Mouse (Mus musculus) cerebellum, adult 8-10 months (tissue): ENCODE data around the gene Fpr3.
"Not testable (repeated sequence)": the region's sequence is repeated elsewhere in the genome, so short reads cannot be mapped to it uniquely, and the experiment has no call there.

ENCODE experiments used
- DNase-seq: peaks from one replicate; pipeline ENCODE4 v3.0.0; 2022

The Fpr3 gene

DNA sequence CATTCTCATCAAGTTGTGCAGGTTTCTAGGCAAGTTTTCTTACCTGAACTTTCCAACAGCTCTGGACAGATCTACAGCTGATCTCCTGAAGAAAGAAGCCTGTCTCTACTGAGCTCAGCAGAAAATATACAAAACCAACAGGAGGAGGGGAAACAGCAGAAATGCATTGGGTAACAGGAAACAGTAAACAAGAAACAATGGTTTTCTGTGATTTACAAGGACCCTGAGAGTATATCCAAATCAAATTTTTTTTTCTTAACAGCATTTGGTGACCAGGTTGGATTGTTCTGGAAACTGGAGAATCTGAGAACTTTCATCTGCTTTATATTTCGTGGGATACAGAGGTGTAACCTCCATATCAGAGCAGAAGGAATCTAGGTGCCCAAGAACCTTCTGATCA lies 3.8 kb upstream of the Fpr3 start, which contains the start of gene Fpr1:
Gene Fpr1 (minus strand): TSS at position 101 of the 400 bp plus-strand sequence.
- DNase-seq = no peak

DNA sequence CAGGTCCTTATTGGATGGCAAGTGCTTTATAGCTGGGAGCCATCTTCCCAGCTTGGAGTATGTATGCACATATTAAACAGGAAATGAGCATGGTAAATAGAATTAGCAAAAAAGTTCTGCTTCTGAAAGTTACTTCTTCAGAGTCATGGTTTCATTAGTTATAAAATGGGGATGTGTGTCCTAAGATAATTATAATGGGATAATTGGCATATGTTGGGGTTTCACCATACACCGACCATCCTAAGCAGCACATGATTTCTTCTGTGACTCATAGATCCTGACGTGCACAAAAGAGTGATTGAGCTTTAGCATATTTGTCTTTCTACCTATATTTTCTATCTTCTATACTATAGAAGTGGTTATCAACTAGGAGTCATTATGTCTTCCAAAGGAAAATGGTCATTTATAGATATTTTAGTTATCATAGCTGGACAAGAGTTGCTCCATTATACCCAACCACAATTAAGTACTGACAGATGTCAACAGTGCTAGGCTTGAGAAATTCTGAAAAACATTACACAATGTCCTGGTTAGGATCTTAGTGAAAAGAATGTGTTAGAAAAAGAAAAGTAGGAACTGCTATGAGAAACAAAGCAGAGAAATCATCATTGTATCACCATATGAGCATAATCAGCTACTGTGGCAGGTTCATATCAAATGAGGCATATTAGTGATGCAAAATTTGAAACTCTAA lies 2.2 kb downstream of the Fpr3 start:
- DNase-seq = no peak

GRCm38 (mm10) chr17:17896039-17896438 lies 8.4 kb downstream of the Fpr3 start:
- DNase-seq = peak; percentile 48

GRCm38 (mm10) chr17:17899268-17899667 lies 11.6 kb downstream of the Fpr3 start:
- no peak for DNase-seq

DNA sequence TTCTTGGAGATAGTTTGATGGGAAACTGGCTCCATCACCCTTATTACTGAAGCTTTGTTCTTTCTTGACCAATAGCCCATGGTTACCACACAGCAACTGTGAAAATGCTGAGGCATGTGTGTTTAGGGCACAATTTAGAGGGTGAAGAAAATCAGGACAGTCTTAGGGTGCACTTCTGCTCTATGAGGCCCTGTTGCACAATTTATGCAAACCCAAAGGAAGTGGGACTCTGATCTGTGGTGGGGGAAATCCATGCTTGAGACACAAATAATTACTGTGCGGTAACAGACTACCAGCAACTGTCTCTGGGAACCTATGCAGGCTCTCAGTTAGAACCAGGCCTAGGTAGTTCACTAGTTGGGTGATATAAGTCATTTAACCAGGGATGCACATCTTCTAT lies 13.1 kb downstream of the Fpr3 start:
- no peak for DNase-seq

DNA sequence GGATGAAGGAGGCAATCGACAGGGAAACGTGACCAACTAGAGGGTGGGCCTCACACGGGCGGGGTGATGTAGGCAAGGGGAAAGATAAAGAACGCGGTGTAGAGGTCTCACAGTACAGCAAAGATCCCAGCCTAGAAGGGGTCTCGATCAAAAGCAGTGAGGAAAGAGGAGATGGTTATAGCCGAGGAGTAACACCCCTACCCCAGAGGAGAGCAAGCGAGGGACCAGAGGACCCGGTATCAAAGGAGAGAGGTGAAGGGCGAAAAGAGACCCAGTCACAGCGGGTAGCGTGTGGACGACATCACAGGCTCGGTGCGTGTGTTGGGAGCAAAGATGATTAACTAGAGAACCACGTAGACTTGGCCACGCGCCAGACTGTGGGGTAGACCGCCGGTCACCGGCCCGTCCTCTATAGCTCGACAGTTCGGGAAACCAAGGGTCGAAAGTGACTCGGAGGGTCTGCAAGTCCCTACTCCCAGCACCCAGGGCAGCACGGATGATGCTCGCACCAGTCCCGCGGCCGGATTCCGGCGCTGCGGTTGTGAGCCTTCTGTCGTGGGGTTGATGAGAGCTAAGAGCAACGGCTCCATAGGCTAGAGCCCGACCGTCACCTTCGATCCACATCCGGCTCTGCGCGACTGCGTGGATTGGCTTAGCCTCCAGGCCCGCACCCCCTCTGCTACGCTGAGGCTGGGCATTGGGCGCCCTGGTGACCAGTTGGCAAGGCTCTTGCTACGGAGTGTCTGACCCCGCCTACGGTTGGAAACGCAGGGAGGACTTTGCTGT lies 22.2 kb downstream of the Fpr3 start:
- DNase-seq = peak; percentile 72

- not testable (repeated sequence) for DNase-seq
These were observed 25.0 kb downstream of the Fpr3 start for GRCm38 (mm10) chr17:17912618-17913017.

GRCm38 (mm10) chr17:17917376-17917775 lies 29.7 kb downstream of the Fpr3 start:
- no peak for DNase-seq

GRCm38 (mm10) chr17:17917782-17918181 lies 30.1 kb downstream of the Fpr3 start:
- DNase-seq = no peak

GRCm38 (mm10) chr17:17973443-17973842 lies 85.8 kb downstream of the Fpr3 start:
- no peak for DNase-seq

DNA sequence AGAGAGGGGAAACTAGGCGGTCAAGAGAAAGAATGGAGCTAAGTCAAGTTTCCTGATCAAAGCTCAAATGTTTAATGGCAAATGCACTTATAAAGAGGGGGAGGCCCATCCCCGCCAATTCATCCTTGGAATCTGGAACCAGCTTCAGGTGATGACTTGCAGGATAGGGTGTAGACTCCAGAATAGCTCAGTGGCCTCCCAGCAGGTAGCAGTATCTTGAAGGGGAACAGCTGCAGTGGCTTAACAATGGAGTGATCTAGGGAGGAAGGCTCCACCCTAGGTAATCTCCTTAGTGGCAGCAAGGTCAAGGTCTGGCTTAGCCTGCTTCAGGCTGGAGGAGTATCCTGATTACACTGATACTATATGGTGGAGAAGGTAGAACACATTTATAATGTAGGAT lies 93.6 kb downstream of the Fpr3 start:
- not testable (repeated sequence) for DNase-seq

- DNase-seq = no peak
These were observed 117.1 kb downstream of the Fpr3 start for GRCm38 (mm10) chr17:18004752-18005151.
